Mouse (Mus musculus): ENCODE results near the gene Atg7. TPM values are rescaled to one million over a fixed set of nuclear protein-coding genes. Genes with fewer than 3 reads are reported as not detected.
A peak's percentile ranks its signal among the peaks of the same experiment; 100 is the strongest.

The Atg7 gene
- polyA plus RNA-seq, 1 experiment from 2014 or later = 23.4 TPM

GRCm38 (mm10) chr6:114856501-114856900, 213.6 kb downstream of the Atg7 start:
- Histone ChIP-seq H3K4me1 (replicated peaks) (peaks cover 19% of the 10 kb centered on the region), H3K4me3 (replicated peaks) (no peak overlapping the region), H3K4me2 (replicated peaks) (no peak overlapping the region), H3K27me3 (replicated peaks) (no peaks in the 10 kb centered on the region), H3K36me3 (peaks cover 9% of the 10 kb centered on the region), H3K9me3 (no peaks in the 10 kb centered on the region), H3K27ac (peak overlapping the region; percentile 32; the same call in 1 of the 2 replicates), H3K9ac (no peak overlapping the region)
- WGBS = 87% methylated on average over 4 of the region's 4 CpGs
- no peak for ATAC-seq

GRCm38 (mm10) chr6:114857996-114858721, 215.3 kb downstream of the Atg7 start:
- no peaks in the 10 kb centered on the region for H3K9me3 ChIP-seq
- H3K4me2 ChIP-seq (replicated peaks) = no peak overlapping the region
- peaks cover 22% of the 10 kb centered on the region for H3K36me3 ChIP-seq
- H3K4me1 ChIP-seq (replicated peaks) = peaks cover 16% of the 10 kb centered on the region
- no peak overlapping the region for H3K9ac ChIP-seq
- ATAC-seq = no peak
- H3K4me3 ChIP-seq (replicated peaks) = no peak overlapping the region
- no peak overlapping the region for H3K27ac ChIP-seq
- no peaks in the 10 kb centered on the region for H3K27me3 ChIP-seq (replicated peaks)
- 84% methylated on average over 3 of the region's 3 CpGs for WGBS

GRCm38 (mm10) chr6:114858722-114859053, 215.8 kb downstream of the Atg7 start:
- WGBS = 87% methylated on average over 4 of the region's 4 CpGs
- no peak overlapping the region for H3K4me3 ChIP-seq (replicated peaks)
- H3K9me3 ChIP-seq = no peaks in the 10 kb centered on the region
- H3K4me1 ChIP-seq (replicated peaks) = peaks cover 16% of the 10 kb centered on the region
- ATAC-seq = no peak
- no peak overlapping the region for H3K4me2 ChIP-seq (replicated peaks)
- H3K9ac ChIP-seq = no peak overlapping the region
- no peaks in the 10 kb centered on the region for H3K27me3 ChIP-seq (replicated peaks)
- no peak overlapping the region for H3K27ac ChIP-seq
- peaks cover 22% of the 10 kb centered on the region for H3K36me3 ChIP-seq

- peak; percentile 50 for ATAC-seq
- no peak overlapping the region for H3K9ac ChIP-seq
- 72% methylated on average over 14 of the region's 14 CpGs for WGBS
- H3K9me3 ChIP-seq = no peaks in the 10 kb centered on the region
- H3K36me3 ChIP-seq = peaks cover 22% of the 10 kb centered on the region
- peaks cover 10% of the 10 kb centered on the region for H3K4me1 ChIP-seq (replicated peaks)
- H3K27ac ChIP-seq = peak overlapping the region; percentile 14; the same call in 1 of the 2 replicates
- no peak overlapping the region for H3K4me3 ChIP-seq (replicated peaks)
- no peaks in the 10 kb centered on the region for H3K27me3 ChIP-seq (replicated peaks)
- H3K4me2 ChIP-seq (replicated peaks) = no peak overlapping the region
Measured at GRCm38 (mm10) chr6:114860677-114861568, 218.0 kb downstream of the Atg7 start.

GRCm38 (mm10) chr6:114861591-114861990, 218.7 kb downstream of the Atg7 start:
- Histone ChIP-seq H3K4me1 (replicated peaks) (0 out of 2 replicates have a peak, but pooled peaks cover 10% of the 10 kb centered on the region), H3K9ac (no peak overlapping the region), H3K27me3 (replicated peaks) (no peaks in the 10 kb centered on the region), H3K27ac (peak overlapping the region; percentile 14; the same call in 1 of the 2 replicates), H3K4me2 (replicated peaks) (no peak overlapping the region), H3K4me3 (replicated peaks) (no peak overlapping the region), H3K36me3 (peaks cover 22% of the 10 kb centered on the region), H3K9me3 (no peaks in the 10 kb centered on the region)
- 85% methylated on average over 9 of the region's 9 CpGs for WGBS
- no peak for ATAC-seq

- H3K9ac ChIP-seq = no peak overlapping the region
- no peak for ATAC-seq
- 0 out of 2 replicates have a peak, but pooled peaks cover 15% of the 10 kb centered on the region for H3K4me1 ChIP-seq (replicated peaks)
- H3K27me3 ChIP-seq (replicated peaks) = no peaks in the 10 kb centered on the region
- H3K36me3 ChIP-seq = peaks cover 22% of the 10 kb centered on the region
- no peak overlapping the region for H3K4me3 ChIP-seq (replicated peaks)
- H3K9me3 ChIP-seq = no peaks in the 10 kb centered on the region
- WGBS = 81% methylated on average over 9 of the region's 9 CpGs
- no peak overlapping the region for H3K27ac ChIP-seq
- no peak overlapping the region for H3K4me2 ChIP-seq (replicated peaks)
Measured at GRCm38 (mm10) chr6:114862046-114862445, 219.1 kb downstream of the Atg7 start.

GRCm38 (mm10) chr6:114863501-114863900, 220.6 kb downstream of the Atg7 start:
- H3K4me1 ChIP-seq (replicated peaks) = 0 out of 2 replicates have a peak, but pooled peaks cover 15% of the 10 kb centered on the region
- no peak for ATAC-seq
- H3K36me3 ChIP-seq = peaks cover 22% of the 10 kb centered on the region
- no peaks in the 10 kb centered on the region for H3K27me3 ChIP-seq (replicated peaks)
- H3K27ac ChIP-seq = no peak overlapping the region
- no peak overlapping the region for H3K4me2 ChIP-seq (replicated peaks)
- WGBS = 85% methylated on average over 5 of the region's 5 CpGs
- no peaks in the 10 kb centered on the region for H3K9me3 ChIP-seq
- H3K9ac ChIP-seq = no peak overlapping the region
- no peak overlapping the region for H3K4me3 ChIP-seq (replicated peaks)

GRCm38 (mm10) chr6:114864421-114864820, 221.5 kb downstream of the Atg7 start:
- Histone ChIP-seq H3K4me2 (replicated peaks) (no peak overlapping the region), H3K36me3 (peaks cover 19% of the 10 kb centered on the region), H3K9ac (no peak overlapping the region), H3K9me3 (no peaks in the 10 kb centered on the region), H3K4me1 (replicated peaks) (0 out of 2 replicates have a peak, but pooled peaks cover 19% of the 10 kb centered on the region), H3K4me3 (replicated peaks) (no peak overlapping the region), H3K27ac (no peak overlapping the region), H3K27me3 (replicated peaks) (no peaks in the 10 kb centered on the region)
- ATAC-seq = no peak
- 89% methylated on average over 8 of the region's 8 CpGs for WGBS

GRCm38 (mm10) chr6:114866078-114866477, 223.2 kb downstream of the Atg7 start:
- WGBS = 68% methylated on average over 3 of the region's 3 CpGs
- ATAC-seq = no peak
- no peak overlapping the region for H3K27ac ChIP-seq

GRCm38 (mm10) chr6:114866619-114867018, 223.7 kb downstream of the Atg7 start:
- H3K4me3 ChIP-seq (replicated peaks) = no peak overlapping the region
- ATAC-seq = no peak
- H3K4me2 ChIP-seq (replicated peaks) = no peak overlapping the region
- 86% methylated on average over 4 of the region's 4 CpGs for WGBS
- no peak overlapping the region for H3K27ac ChIP-seq
- H3K4me1 ChIP-seq (replicated peaks) = peaks cover 33% of the 10 kb centered on the region
- H3K9ac ChIP-seq = no peak overlapping the region
- peaks cover 15% of the 10 kb centered on the region for H3K36me3 ChIP-seq
- no peaks in the 10 kb centered on the region for H3K9me3 ChIP-seq
- H3K27me3 ChIP-seq (replicated peaks) = no peaks in the 10 kb centered on the region

More at GRCm38 (mm10) chr6:114866078-114866477, 223.2 kb downstream of the Atg7 start:
- H3K4me1 ChIP-seq (replicated peaks) = peaks cover 32% of the 10 kb centered on the region
- H3K36me3 ChIP-seq = peaks cover 17% of the 10 kb centered on the region
- H3K4me2 ChIP-seq (replicated peaks) = no peak overlapping the region
- H3K27me3 ChIP-seq (replicated peaks) = no peaks in the 10 kb centered on the region
- no peaks in the 10 kb centered on the region for H3K9me3 ChIP-seq
- H3K9ac ChIP-seq = no peak overlapping the region
- H3K4me3 ChIP-seq (replicated peaks) = no peak overlapping the region

- Histone ChIP-seq H3K4me1 (replicated peaks) (peaks cover 46% of the 10 kb centered on the region), H3K9me3 (no peaks in the 10 kb centered on the region), H3K4me2 (replicated peaks) (no peak overlapping the region), H3K27ac (no peak overlapping the region), H3K36me3 (peaks cover 3% of the 10 kb centered on the region; the same call in 1 of the 2 replicates), H3K4me3 (replicated peaks) (no peak overlapping the region), H3K9ac (no peak overlapping the region), H3K27me3 (replicated peaks) (no peaks in the 10 kb centered on the region)
- ATAC-seq = no peak
- WGBS = 82% methylated on average over 7 of the region's 7 CpGs
Measured at GRCm38 (mm10) chr6:114868656-114869055, 225.8 kb downstream of the Atg7 start.

GRCm38 (mm10) chr6:114869501-114870076, 226.7 kb downstream of the Atg7 start:
- Histone ChIP-seq H3K9ac (no peak overlapping the region), H3K9me3 (no peaks in the 10 kb centered on the region), H3K4me3 (replicated peaks) (no peak overlapping the region), H3K27ac (no peak overlapping the region), H3K4me1 (replicated peaks) (peaks cover 51% of the 10 kb centered on the region), H3K4me2 (replicated peaks) (no peak overlapping the region), H3K27me3 (replicated peaks) (no peaks in the 10 kb centered on the region), H3K36me3 (peaks cover 3% of the 10 kb centered on the region; the same call in 1 of the 2 replicates)
- no peak for ATAC-seq
- WGBS = 69% methylated on average over 6 of the region's 6 CpGs
